Mouse (Mus musculus): ENCODE data around the gene Mrtfa.

Gene Mrtfa

GRCm38 (mm10) chr15:80994959-80995358 lies 195.6 kb downstream of the Mrtfa start:
- no peak for DNase-seq (ENCODE audit: low read depth, low spot score)

- DNase-seq (ENCODE audit: low read depth, low spot score) = no peak
These were observed 200.8 kb downstream of the Mrtfa start for GRCm38 (mm10) chr15:80989712-80990111.

- no peak for DNase-seq (ENCODE audit: low read depth, low spot score)
These were observed 202.2 kb downstream of the Mrtfa start for GRCm38 (mm10) chr15:80988331-80988730.

- no peak for DNase-seq (ENCODE audit: low read depth, low spot score)
These were observed 207.3 kb downstream of the Mrtfa start for GRCm38 (mm10) chr15:80983264-80983663.

GRCm38 (mm10) chr15:80981176-80981575 lies 209.4 kb downstream of the Mrtfa start:
- DNase-seq (ENCODE audit: low read depth, low spot score) = no peak

- no peak for DNase-seq (ENCODE audit: low read depth, low spot score)
These were observed 210.9 kb downstream of the Mrtfa start for GRCm38 (mm10) chr15:80979611-80980010.

GRCm38 (mm10) chr15:80977620-80978334 lies 212.8 kb downstream of the Mrtfa start, which contains the start of gene Sgsm3:
TSS of gene Sgsm3 (plus strand) at chr15:80977765.
- peak; percentile 87 for DNase-seq (ENCODE audit: low read depth, low spot score)

GRCm38 (mm10) chr15:80975666-80976065 lies 214.9 kb downstream of the Mrtfa start:
- no peak for DNase-seq (ENCODE audit: low read depth, low spot score)

GRCm38 (mm10) chr15:80974311-80974710 lies 216.2 kb downstream of the Mrtfa start:
- no peak for DNase-seq (ENCODE audit: low read depth, low spot score)

- DNase-seq (ENCODE audit: low read depth, low spot score) = no peak
These were observed 221.2 kb downstream of the Mrtfa start for GRCm38 (mm10) chr15:80969371-80969770.
